Mouse (Mus musculus) heart, embryonic 16.5 days (tissue): ENCODE data around the gene Ythdc1. TPM values are rescaled to one million over a fixed set of nuclear protein-coding genes. Genes with fewer than 3 reads are reported as not detected.
A peak's percentile ranks its signal among the peaks of the same experiment; 100 is the strongest.

ENCODE experiments used
- ATAC-seq: fragments of 200-750 bp; cut with Nextera tagmentation; replicated peaks from 2 replicates; pipeline ENCODE4 v1.8.0; 2017; ENCODE audit warnings: moderate number of reproducible peaks; ENCODE audit not compliant: insufficient read depth, low FRiP score; ENCODE audit errors: extremely low read depth
- H3K27ac ChIP-seq: fragments of 300-500 bp; sonication (generic); 2 replicates; pipeline ENCODE4 v1.5.1; 2014; ENCODE audit warnings: mild to moderate bottlenecking, low read length, control low read depth, moderate library complexity
- H3K27me3 ChIP-seq: fragments of 300-500 bp; sonication (generic); 2 replicates; pipeline ENCODE4 v1.6.1; 2014; ENCODE audit warnings: low read length, mixed read lengths; ENCODE audit not compliant: control insufficient read depth, insufficient read depth
- H3K36me3 ChIP-seq: fragments of 300-500 bp; sonication (generic); 2 replicates; pipeline ENCODE4 v1.6.1; 2014; ENCODE audit not compliant: control insufficient read depth, insufficient read depth
- H3K4me1 ChIP-seq: fragments of 300-500 bp; sonication (generic); 2 replicates; pipeline ENCODE4 v1.6.1; 2014; ENCODE audit warnings: low read length, mixed read lengths; ENCODE audit not compliant: control insufficient read depth, insufficient read depth
- H3K4me2 ChIP-seq: fragments of 300-500 bp; sonication (generic); 2 replicates; pipeline ENCODE4 v1.6.1; 2014; ENCODE audit warnings: low read depth, mild to moderate bottlenecking, control low read depth, low read length
- H3K4me3 ChIP-seq: fragments of 300-500 bp; sonication (generic); 2 replicates; pipeline ENCODE4 v1.5.1; 2014; ENCODE audit warnings: mild to moderate bottlenecking, control low read depth, low read length
- H3K9ac ChIP-seq: fragments of 300-500 bp; sonication (generic); 2 replicates; pipeline ENCODE4 v1.6.1; 2014; ENCODE audit warnings: low read length, control low read depth
- H3K9me3 ChIP-seq: fragments of 300-500 bp; sonication (generic); replicated peaks from 2 replicates; pipeline ENCODE4 v1.6.1; 2016; ENCODE audit warnings: low read length; ENCODE audit not compliant: control insufficient read depth
- WGBS: fragments of 180-500 bp; shearing (Covaris S2); extraction: QIAGEN DNeasy Blood & Tissue Kit; methylation state at CpG from one replicate; pipeline ENCODE4 v1.1.7; 2014; 5-methylcytosine and 5-hydroxymethylcytosine counted together
- polyA plus RNA-seq: library from polyadenylated mRNA; unstranded; fragments of >200 nt; fragmentation: Nextera tagmentation; extraction: Ambion mirVana; gene quantifications from 2 replicates; pipeline ENCODE4 v1.2.1, GENCODE M21; 2015

Ythdc1 gene
- 25.2 and 25.5 TPM in 2 replicates for polyA plus RNA-seq

DNA sequence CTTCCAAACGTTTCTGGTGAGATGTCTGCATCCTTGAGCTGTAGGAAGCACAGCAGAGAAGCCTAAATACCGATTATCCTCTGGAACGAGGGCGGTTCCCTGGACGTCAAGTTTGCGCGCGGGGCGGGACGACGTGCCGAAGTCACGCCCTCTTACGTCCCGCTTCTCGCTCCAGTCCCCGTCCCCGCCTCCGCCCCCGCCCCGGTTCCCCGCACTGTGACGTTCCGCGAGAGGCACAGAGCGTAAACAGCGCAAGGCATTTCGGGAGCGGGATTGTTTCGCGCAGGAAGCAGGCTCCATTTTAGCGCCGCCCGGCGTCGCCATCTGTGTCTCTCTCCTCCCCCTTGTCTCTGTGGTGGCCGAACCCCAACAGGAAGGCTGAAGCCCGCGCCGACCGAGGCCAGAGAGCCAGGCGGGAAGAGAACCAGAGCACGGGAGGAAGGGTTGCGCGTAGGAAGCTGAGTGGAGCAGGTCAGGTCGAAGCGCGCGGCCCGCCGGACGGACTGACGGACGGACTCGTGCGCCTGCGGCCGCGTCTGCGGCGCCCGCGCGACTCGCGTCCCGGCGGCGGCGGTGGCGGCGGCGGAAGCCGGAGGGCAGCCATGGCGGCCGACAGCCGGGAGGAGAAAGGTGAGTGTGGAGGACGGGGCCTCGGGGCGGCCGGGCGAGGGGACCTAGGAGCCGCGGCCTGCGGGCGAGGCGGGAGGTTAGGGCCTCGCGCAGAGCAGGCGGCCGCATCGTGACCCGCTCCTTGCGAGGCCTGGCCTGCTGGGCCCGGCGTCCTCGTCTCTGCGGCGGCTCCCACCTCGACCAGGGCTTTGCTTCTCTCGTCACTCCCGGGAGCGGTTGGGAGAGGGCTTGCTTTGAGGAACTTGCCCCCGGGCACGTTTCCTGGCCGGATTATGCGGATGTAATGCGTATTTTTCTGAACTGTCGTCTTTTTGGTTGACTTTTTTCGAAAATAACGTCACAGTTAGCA lies at the start of gene Ythdc1:
TSS of gene Ythdc1 (plus strand) at position 260 of the 979 bp plus-strand sequence.
- peak within 1 kb of the TSS; percentile 91 for H3K4me3 ChIP-seq
- no peaks in the 10 kb centered on the region for H3K36me3 ChIP-seq
- under 1% methylated on average over 110 of the region's 111 CpGs for WGBS
- H3K9ac ChIP-seq, result peak within 1 kb of the TSS; percentile 99
- H3K4me1 ChIP-seq, result peaks cover 9% of the 10 kb centered on the region
- no peaks in the 10 kb centered on the region for H3K9me3 ChIP-seq
- ATAC-seq, result peak; percentile 99
- H3K27ac ChIP-seq, result peak within 1 kb of the TSS; percentile 100
- no peaks in the 10 kb centered on the region for H3K27me3 ChIP-seq
- H3K4me2 ChIP-seq, result peak within 1 kb of the TSS; percentile 83

DNA sequence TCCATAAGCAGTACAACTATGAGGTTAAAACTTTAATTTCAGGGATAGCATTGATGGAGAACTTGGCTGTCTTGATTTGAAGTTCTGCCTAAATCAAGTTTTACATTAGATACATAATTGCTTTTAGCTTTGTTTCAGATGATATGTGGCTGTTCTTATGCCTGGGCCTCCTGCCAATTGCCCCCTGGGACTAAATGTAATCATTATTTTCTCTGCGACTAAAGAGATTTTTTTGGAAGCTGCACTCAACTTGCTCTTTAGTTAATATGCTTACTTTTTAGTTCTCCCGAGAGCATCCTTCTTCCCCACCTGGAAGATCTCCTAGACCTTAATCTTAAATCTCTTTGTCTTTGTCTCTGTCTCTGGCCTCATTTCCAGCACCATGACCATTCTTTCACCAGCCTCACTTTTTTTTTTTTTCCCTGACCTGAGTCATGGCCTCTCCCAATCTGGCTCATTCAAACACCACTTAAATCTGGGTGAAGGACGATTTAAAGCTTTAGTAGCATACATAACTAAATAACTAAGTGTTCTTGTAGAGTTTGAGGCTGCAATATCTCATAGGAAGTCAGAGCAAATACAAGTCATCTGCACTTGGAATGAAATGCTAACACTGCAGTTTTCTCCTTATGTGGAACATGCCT lies 34.9 kb upstream of the Ythdc1 start:
- Histone ChIP-seq H3K4me3 (no peak overlapping the region), H3K4me1 (no peaks in the 10 kb centered on the region), H3K9ac (no peak overlapping the region), H3K27ac (no peak overlapping the region), H3K27me3 (no peaks in the 10 kb centered on the region), H3K4me2 (no peak overlapping the region), H3K9me3 (no peaks in the 10 kb centered on the region), H3K36me3 (no peaks in the 10 kb centered on the region)
- WGBS, result 40% methylated on average over 3 of the region's 3 CpGs
- no peak for ATAC-seq

DNA sequence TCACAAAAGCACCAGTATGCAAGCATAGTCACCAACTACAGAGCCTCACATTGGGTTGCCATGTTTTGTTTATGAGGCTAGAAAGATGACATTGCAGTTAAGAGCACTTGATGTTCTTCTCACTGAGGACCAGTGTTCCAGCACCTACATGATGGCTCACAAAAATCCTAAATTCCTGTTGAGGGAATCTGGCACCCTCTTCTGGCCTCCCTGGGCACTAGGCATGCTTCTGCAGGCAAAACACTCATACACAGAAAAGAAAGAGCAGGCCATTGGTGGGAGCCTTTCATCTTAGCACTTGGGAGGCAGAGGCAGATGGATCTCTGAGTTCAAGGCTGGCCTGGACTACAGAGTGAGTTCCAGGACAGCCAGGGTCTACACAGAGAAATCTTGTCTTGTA lies 33.0 kb upstream of the Ythdc1 start:
- no peak overlapping the region for H3K27ac ChIP-seq
- H3K4me3 ChIP-seq, result no peak overlapping the region
- no peaks in the 10 kb centered on the region for H3K36me3 ChIP-seq
- H3K27me3 ChIP-seq, result no peaks in the 10 kb centered on the region
- no peak for ATAC-seq
- no peaks in the 10 kb centered on the region for H3K4me1 ChIP-seq
- H3K9ac ChIP-seq, result no peak overlapping the region
- H3K4me2 ChIP-seq, result no peak overlapping the region
- no peaks in the 10 kb centered on the region for H3K9me3 ChIP-seq

DNA sequence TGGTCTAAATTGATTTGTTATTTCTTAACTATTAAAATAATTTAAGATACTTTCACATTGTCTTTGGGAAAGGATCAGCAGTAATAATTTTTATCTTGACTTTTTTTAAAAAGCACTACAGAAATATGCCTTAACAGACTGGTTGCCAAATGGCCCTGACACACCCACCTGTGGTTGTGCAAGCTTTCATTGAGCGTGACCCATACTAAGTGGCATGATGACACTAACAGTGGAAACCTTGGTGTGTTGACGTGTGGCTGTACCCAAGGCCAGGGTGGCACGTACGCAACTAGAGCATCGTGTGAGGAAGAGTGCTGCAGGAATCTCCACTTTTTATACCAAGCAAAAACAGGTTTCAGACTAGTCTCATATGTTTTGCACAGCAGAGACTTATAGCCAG lies 27.1 kb upstream of the Ythdc1 start:
- Histone ChIP-seq H3K9me3 (peaks cover 3% of the 10 kb centered on the region; the same call in 1 of the 2 replicates), H3K4me1 (no peaks in the 10 kb centered on the region), H3K9ac (no peak overlapping the region), H3K4me3 (no peak overlapping the region), H3K27me3 (no peaks in the 10 kb centered on the region), H3K36me3 (no peaks in the 10 kb centered on the region), H3K27ac (no peak overlapping the region), H3K4me2 (no peak overlapping the region)
- ATAC-seq, result no peak
- WGBS, result 75% methylated on average over 5 of the region's 5 CpGs

DNA sequence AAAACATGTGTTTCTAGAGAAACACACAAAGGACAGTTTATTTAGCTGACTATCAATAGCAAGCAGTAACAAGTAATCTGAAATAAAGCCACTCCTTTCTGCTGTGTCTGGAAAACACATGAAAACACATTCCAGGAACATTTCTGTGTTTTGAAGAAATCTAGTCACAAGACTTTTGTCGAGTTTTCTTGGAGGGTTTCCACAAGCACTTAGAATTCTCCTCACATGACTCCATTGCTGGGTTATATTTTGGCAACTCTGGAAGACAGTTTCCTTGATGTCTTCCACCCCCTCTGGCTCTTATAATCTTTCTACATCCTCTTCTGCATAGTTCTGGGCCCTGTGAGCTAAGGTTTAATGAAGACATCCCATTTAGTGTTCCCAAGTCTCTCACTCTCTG lies 25.6 kb upstream of the Ythdc1 start:
- H3K9me3 ChIP-seq, result peaks cover 3% of the 10 kb centered on the region; the same call in 1 of the 2 replicates
- ATAC-seq, result no peak
- 42% methylated on average over 1 of the region's 1 CpGs for WGBS

DNA sequence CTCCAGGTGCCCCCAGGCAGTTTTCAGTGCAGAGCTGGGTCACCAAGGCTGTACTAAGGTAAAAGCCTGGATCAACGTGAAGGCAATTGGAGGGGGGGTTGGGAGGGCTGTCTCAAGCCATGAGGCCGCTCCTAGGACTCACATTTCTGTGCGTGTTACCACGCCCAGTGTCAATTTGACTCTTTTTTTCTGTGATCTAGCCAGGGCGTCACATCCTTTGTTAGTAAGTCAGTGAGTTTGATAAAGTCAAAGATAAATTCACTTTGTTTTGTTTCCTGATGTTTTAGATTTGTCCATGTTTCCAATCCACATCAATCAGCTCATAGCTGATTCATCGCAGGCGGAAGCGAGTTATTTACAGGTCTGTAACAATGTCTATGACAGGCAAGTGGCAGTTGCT lies 21.0 kb upstream of the Ythdc1 start:
- no peaks in the 10 kb centered on the region for H3K36me3 ChIP-seq
- H3K4me2 ChIP-seq, result no peak overlapping the region
- no peaks in the 10 kb centered on the region for H3K4me1 ChIP-seq
- ATAC-seq, result no peak
- no peak overlapping the region for H3K4me3 ChIP-seq
- no peak overlapping the region for H3K27ac ChIP-seq
- H3K9me3 ChIP-seq, result peaks cover 3% of the 10 kb centered on the region; the same call in 1 of the 2 replicates
- 54% methylated on average over 8 of the region's 8 CpGs for WGBS
- H3K27me3 ChIP-seq, result no peaks in the 10 kb centered on the region
- H3K9ac ChIP-seq, result no peak overlapping the region

More for the DNA sequence above, 25.6 kb upstream of the Ythdc1 start:
- Histone ChIP-seq H3K36me3 (no peaks in the 10 kb centered on the region), H3K4me3 (no peak overlapping the region), H3K4me2 (no peak overlapping the region), H3K9ac (no peak overlapping the region), H3K4me1 (no peaks in the 10 kb centered on the region), H3K27me3 (no peaks in the 10 kb centered on the region), H3K27ac (no peak overlapping the region)

DNA sequence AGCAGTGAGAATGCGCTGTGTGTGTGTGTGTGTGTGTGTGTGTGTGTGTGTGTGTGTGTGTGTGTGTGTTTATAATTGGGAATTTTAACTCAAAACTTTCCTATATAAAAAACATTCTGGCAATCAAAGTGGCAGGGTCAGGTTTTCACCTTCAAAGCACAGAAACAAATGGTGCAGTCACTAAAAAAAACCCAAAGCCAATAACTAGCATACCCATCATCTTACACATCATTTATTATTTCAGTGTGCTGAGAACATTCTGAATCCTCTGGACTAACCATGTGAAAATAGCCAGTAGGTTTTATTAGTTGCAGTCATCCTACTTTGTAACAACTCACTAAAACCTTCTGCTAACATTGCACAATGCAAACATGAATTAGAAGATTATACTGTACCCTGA lies 19.8 kb upstream of the Ythdc1 start:
- Histone ChIP-seq H3K9ac (no peak overlapping the region), H3K27me3 (no peaks in the 10 kb centered on the region), H3K27ac (no peak overlapping the region), H3K9me3 (no peaks in the 10 kb centered on the region), H3K4me3 (no peak overlapping the region), H3K4me1 (no peaks in the 10 kb centered on the region), H3K4me2 (no peak overlapping the region), H3K36me3 (no peaks in the 10 kb centered on the region)
- WGBS, result 54% methylated on average over 1 of the region's 1 CpGs
- no peak for ATAC-seq

DNA sequence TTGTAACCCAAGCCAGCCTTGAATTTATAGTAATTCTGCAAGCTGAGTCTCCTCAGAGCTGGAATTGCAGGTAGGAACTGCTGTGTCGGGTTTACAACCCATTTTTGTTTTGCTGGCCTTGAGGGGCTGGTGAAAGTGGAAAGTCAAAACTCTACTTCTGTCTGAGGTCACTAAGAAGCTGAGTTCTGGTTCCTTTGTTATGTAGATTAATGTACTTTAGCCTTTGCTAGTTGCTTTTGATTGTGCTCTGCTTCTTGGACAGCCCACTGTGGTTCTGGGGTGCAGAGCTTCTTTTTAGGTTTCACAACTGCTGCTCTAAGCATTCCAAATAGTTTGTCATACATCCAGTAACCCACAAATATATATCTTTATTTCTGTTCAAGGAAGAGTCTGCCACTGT lies 17.2 kb upstream of the Ythdc1 start:
- no peak overlapping the region for H3K9ac ChIP-seq
- no peak overlapping the region for H3K4me3 ChIP-seq
- no peak overlapping the region for H3K4me2 ChIP-seq
- H3K27ac ChIP-seq, result no peak overlapping the region
- H3K36me3 ChIP-seq, result no peaks in the 10 kb centered on the region
- no peaks in the 10 kb centered on the region for H3K27me3 ChIP-seq
- 74% methylated on average over 1 of the region's 1 CpGs for WGBS
- H3K4me1 ChIP-seq, result no peaks in the 10 kb centered on the region
- no peak for ATAC-seq
- no peaks in the 10 kb centered on the region for H3K9me3 ChIP-seq

DNA sequence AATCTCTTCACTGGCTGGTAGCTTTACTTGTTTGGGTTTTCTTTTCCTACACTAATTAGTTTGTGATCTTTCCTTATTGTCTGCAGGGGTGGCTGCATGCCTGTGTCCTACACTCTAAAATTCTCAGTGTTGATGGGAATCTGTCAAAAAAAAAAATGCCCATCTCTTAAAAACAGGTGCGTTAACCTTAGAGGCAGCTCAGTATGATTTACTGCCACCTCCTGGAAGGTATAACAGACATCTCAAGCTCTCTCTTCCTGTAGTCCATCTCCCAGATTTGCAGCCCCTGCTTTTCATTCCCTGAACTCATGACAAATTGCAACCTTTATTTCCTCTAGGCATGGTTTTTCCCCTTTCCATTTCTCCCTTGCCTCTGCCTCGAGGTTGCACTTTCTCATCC lies 14.1 kb upstream of the Ythdc1 start:
- Histone ChIP-seq H3K4me3 (no peak overlapping the region), H3K36me3 (no peaks in the 10 kb centered on the region), H3K27me3 (no peaks in the 10 kb centered on the region), H3K27ac (no peak overlapping the region), H3K9me3 (no peaks in the 10 kb centered on the region), H3K4me2 (no peak overlapping the region), H3K9ac (no peak overlapping the region), H3K4me1 (no peaks in the 10 kb centered on the region)
- no peak for ATAC-seq
- WGBS, result 67% methylated on average over 2 of the region's 2 CpGs
